Mouse (Mus musculus) left cerebral cortex, adult 2 months (tissue): ENCODE results near the gene Rpusd1. TPM values are rescaled to one million over a fixed set of nuclear protein-coding genes. Genes with fewer than 3 reads are reported as not detected.
"Not testable (repeated sequence)": the region's sequence is repeated elsewhere in the genome, so short reads cannot be mapped to it uniquely, and the experiment has no call there.

Experiments used
- DNase-seq, 2 experiments: peaks; one replicate each; pipeline ENCODE4 v3.0.0; 2021 to 2022; ENCODE audit warnings: low spot score in 2 of 2, mixed read lengths in 1 of 2; ENCODE audit errors: extremely low spot score in 1 of 2
- H3K27ac ChIP-seq: fragments of 200-600 bp; 2 replicates; pipeline ENCODE4 v1.8.1; 2022
- H3K4me3 ChIP-seq: fragments of 200-600 bp; 2 replicates; pipeline ENCODE4 v1.8.1; 2022
- CTCF ChIP-seq: fragments of 200-600 bp; IDR thresholded peaks from 2 replicates; pipeline ENCODE4 v1.8.1; 2022; ENCODE audit warnings: antibody characterized with exemption, mild to moderate bottlenecking, moderate library complexity
- intact Hi-C: fragments of 180-260 bp; cut with DNase I; formaldehyde crosslinking; loops from one replicate; pipeline ENCODE4 v1.15.1; 2025
- total RNA-seq, 2 experiments: library from RNA; stranded (reverse); gene quantifications; 2 replicates each; pipeline ENCODE4 v1.2.3; 2021

Rpusd1 gene
- total RNA-seq, 2 experiments from 2014 or later, result 55.6 to 57.4 TPM

GRCm38 (mm10) chr17:25738861-25739260 lies 11.4 kb downstream of the Rpusd1 start:
- intact Hi-C loops, result no loop called here
- H3K27ac ChIP-seq, result no peak overlapping the region
- no peak for TF ChIP-seq CTCF
- no peak overlapping the region for H3K4me3 ChIP-seq
- no peak for DNase-seq

- H3K27ac ChIP-seq, H3K4me3 ChIP-seq, intact Hi-C loops, DNase-seq: not testable (repeated sequence)
These were observed 14.0 kb downstream of the Rpusd1 start for GRCm38 (mm10) chr17:25741471-25741870.

GRCm38 (mm10) chr17:25743831-25744230 lies 16.4 kb downstream of the Rpusd1 start:
- H3K27ac ChIP-seq, result no peak overlapping the region
- DNase-seq, result no peak
- no peak for TF ChIP-seq CTCF
- no peak overlapping the region for H3K4me3 ChIP-seq
- intact Hi-C loops, result no loop called here

- intact Hi-C loops, result no loop called here
- no peak for TF ChIP-seq CTCF
- H3K27ac ChIP-seq, result no peak overlapping the region
- DNase-seq, result no peak
- H3K4me3 ChIP-seq, result no peak overlapping the region
These were observed 16.8 kb downstream of the Rpusd1 start for GRCm38 (mm10) chr17:25744311-25744710.

- intact Hi-C loops, result no loop called here
- no peak for TF ChIP-seq CTCF
- Histone ChIP-seq H3K27ac (no peak overlapping the region), H3K4me3 (no peak overlapping the region)
- DNase-seq, result no peak
These were observed 20.8 kb downstream of the Rpusd1 start for GRCm38 (mm10) chr17:25748238-25748637.

- TF ChIP-seq CTCF, result no peak
- Histone ChIP-seq H3K4me3 (no peak overlapping the region), H3K27ac (no peak overlapping the region)
- no peak for DNase-seq
- intact Hi-C loops, result no loop called here
These were observed 21.8 kb downstream of the Rpusd1 start for GRCm38 (mm10) chr17:25749314-25749713.

- no peak for TF ChIP-seq CTCF
- DNase-seq, result peak in 1 of 2 experiments; percentile 31
- Histone ChIP-seq H3K27ac (no peak overlapping the region), H3K4me3 (no peak overlapping the region)
- intact Hi-C loops, result no loop called here
These were observed 24.0 kb downstream of the Rpusd1 start for GRCm38 (mm10) chr17:25751446-25751845.

GRCm38 (mm10) chr17:25754241-25754640 lies 26.8 kb downstream of the Rpusd1 start, which contains the start of gene Msln:
Msln (minus strand) TSS chr17:25754378.
- intact Hi-C loops, result no loop called here
- TF ChIP-seq CTCF, result no peak
- no peak within 1 kb of the TSS for H3K27ac ChIP-seq
- DNase-seq, result no peak
- H3K4me3 ChIP-seq, result no peak within 1 kb of the TSS

- intact Hi-C loops, result no loop called here
- H3K4me3 ChIP-seq, result no peak overlapping the region
- no peak for TF ChIP-seq CTCF
- no peak for DNase-seq
- no peak overlapping the region for H3K27ac ChIP-seq
These were observed 27.6 kb downstream of the Rpusd1 start for GRCm38 (mm10) chr17:25755086-25755485.

- DNase-seq, result no peak
- intact Hi-C loops, result no loop called here
- Histone ChIP-seq H3K4me3 (no peak overlapping the region), H3K27ac (no peak overlapping the region)
- no peak for TF ChIP-seq CTCF
These were observed 28.3 kb downstream of the Rpusd1 start for GRCm38 (mm10) chr17:25755627-25756377.

GRCm38 (mm10) chr17:25756378-25757242 lies 29.1 kb downstream of the Rpusd1 start:
- no peak overlapping the region for H3K27ac ChIP-seq
- no peak overlapping the region for H3K4me3 ChIP-seq
- TF ChIP-seq CTCF, result no peak
- intact Hi-C loops, result no loop called here
- DNase-seq, result no peak

GRCm38 (mm10) chr17:25757691-25758090 lies 30.2 kb downstream of the Rpusd1 start:
- no peak overlapping the region for H3K27ac ChIP-seq
- intact Hi-C loops, result no loop called here
- no peak for TF ChIP-seq CTCF
- H3K4me3 ChIP-seq, result no peak overlapping the region
- DNase-seq, result no peak
